Mouse (Mus musculus) spleen, adult 2 months (tissue): Measurements from ENCODE around the gene Plekha6. TPM values are rescaled to one million over a fixed set of nuclear protein-coding genes. Genes with fewer than 3 reads are reported as not detected.

Source experiments
- DNase-seq, 2 experiments: peaks; one replicate each; pipeline versions ENCODE4 v3.0.0 to v3.0.0-alpha.2; 2012 to 2021; ENCODE audit warnings: low spot score in 2 of 2, low read depth in 1 of 2
- H3K27ac ChIP-seq: fragments of 200-500 bp; 2 replicates; pipeline ENCODE4 v1.5.1; 2012; ENCODE audit warnings: low read length, inconsistent platforms; ENCODE audit not compliant: insufficient read depth
- H3K27me3 ChIP-seq: fragments of 200-500 bp; 2 replicates; pipeline ENCODE4 v1.6.1; 2012; ENCODE audit warnings: mild to moderate bottlenecking, moderate library complexity, low read length, inconsistent platforms; ENCODE audit not compliant: control insufficient read depth, insufficient read depth
- H3K36me3 ChIP-seq: fragments of 200-500 bp; 2 replicates; pipeline ENCODE4 v1.6.1; 2012; ENCODE audit warnings: mild to moderate bottlenecking, low read length, inconsistent platforms; ENCODE audit not compliant: control insufficient read depth, insufficient read depth
- H3K4me1 ChIP-seq: fragments of 200-500 bp; 2 replicates; pipeline ENCODE4 v1.6.1; 2011; ENCODE audit warnings: inconsistent platforms; ENCODE audit not compliant: control insufficient read depth, insufficient read depth, insufficient read length
- H3K4me3 ChIP-seq: fragments of 200-500 bp; 2 replicates; pipeline ENCODE4 v1.5.1; 2011; ENCODE audit warnings: mild to moderate bottlenecking, inconsistent platforms; ENCODE audit not compliant: insufficient read depth, insufficient read length; ENCODE audit errors: extremely low read depth
- CTCF ChIP-seq: fragments of 200-500 bp; IDR thresholded peaks from 2 replicates; pipeline ENCODE4 v1.5.1; 2011; ENCODE audit warnings: mild to moderate bottlenecking, inconsistent platforms; ENCODE audit not compliant: insufficient read depth, insufficient read length, insufficient replicate concordance; ENCODE audit errors: extremely low read depth
- POLR2A ChIP-seq: fragments of 200-500 bp; IDR thresholded peaks from 2 replicates; pipeline ENCODE4 v1.6.1; 2011; ENCODE audit warnings: low read depth, low read length, inconsistent platforms
- WGBS: fragments of 180-500 bp; shearing (Covaris S2); methylation state at CpG from one replicate; pipeline ENCODE4 v1.1.7; 2018; 5-methylcytosine and 5-hydroxymethylcytosine counted together
- polyA plus RNA-seq: library from polyadenylated mRNA; depleted of rRNA; stranded (reverse); fragments of >200 nt; gene quantifications from 2 replicates; pipeline ENCODE4 v1.2.3, GENCODE M21; 2012

The Plekha6 gene
- polyA plus RNA-seq, 1 experiment, result 26.0 TPM

- H3K27ac ChIP-seq, result no peak overlapping the region
- no peaks in the 10 kb centered on the region for H3K4me1 ChIP-seq
- 95% methylated on average over 4 of the region's 4 CpGs for WGBS
- no peak overlapping the region for H3K4me3 ChIP-seq
- TF ChIP-seq POLR2A (no peak), CTCF (no peak)
- no peaks in the 10 kb centered on the region for H3K36me3 ChIP-seq
- DNase-seq, result no peak
- H3K27me3 ChIP-seq, result no peaks in the 10 kb centered on the region
Observed at GRCm38 (mm10) chr1:133213901-133214300, 49.9 kb downstream of the Plekha6 start.

DNA sequence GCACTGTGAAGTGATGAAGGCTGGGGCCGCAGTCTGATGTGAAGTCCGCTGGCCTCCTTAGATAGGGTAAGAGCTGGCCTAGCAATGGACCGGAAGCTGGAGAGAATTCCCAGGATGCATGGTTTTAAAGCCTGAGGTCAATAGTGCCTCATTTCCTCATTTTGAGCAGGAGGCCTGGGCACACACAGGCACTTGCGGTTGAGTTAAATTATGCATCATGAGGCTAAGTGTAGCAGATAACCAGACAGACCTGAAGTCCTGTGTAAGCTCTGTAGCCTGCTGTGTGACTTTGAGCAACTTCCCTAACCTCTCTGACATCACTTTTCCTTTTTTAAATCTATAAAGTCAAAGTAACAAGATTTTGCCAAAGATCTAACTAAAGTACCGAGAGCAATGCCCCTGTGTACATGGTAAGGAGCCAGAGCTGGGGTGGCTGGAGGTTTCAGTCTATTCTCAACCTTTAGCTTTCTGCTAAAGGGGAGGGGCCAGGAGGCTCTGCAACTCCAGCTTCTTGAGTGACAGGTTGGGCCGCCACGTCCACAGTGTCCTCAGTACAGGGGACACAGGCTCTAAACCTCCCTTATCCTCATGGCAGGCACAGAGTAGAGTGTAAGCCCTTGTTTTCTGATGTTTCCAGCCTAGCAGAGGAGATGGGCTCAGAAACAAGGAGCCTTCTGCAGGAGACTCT, 50.8 kb downstream of the Plekha6 start:
- WGBS, result 67% methylated on average over 7 of the region's 7 CpGs
- TF ChIP-seq POLR2A, result no peak
- TF ChIP-seq CTCF, result no peak
- H3K27me3 ChIP-seq, result no peaks in the 10 kb centered on the region

DNA sequence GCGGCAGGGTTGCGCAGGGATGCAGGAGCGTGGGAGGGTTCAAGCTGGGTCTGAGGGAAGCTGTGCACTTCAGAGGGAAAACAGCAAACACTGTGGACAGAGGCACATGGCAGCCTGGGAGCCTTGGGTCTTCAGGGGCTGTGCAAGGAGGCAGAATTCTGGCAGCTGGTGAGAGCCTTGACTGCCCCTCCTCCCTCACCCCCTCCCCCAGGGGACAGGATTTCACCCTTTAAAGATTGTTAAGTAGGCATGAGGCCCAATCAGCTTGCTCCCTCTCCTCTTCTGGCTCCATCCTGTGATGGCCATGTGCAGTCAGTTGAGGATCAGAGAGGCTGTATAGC, 51.3 kb downstream of the Plekha6 start:
- H3K27me3 ChIP-seq, result no peaks in the 10 kb centered on the region
- TF ChIP-seq CTCF, result no peak
- TF ChIP-seq POLR2A, result no peak
- H3K27ac ChIP-seq, result no peak overlapping the region
- H3K4me3 ChIP-seq, result no peak overlapping the region
- no peaks in the 10 kb centered on the region for H3K36me3 ChIP-seq
- WGBS, result 91% methylated on average over 3 of the region's 3 CpGs
- DNase-seq, result no peak
- H3K4me1 ChIP-seq, result no peaks in the 10 kb centered on the region

More for the DNA sequence above, 50.8 kb downstream of the Plekha6 start:
- H3K4me1 ChIP-seq, result no peaks in the 10 kb centered on the region
- no peak overlapping the region for H3K27ac ChIP-seq
- DNase-seq, result no peak
- H3K36me3 ChIP-seq, result no peaks in the 10 kb centered on the region
- no peak overlapping the region for H3K4me3 ChIP-seq

GRCm38 (mm10) chr1:133215753-133216152, 51.7 kb downstream of the Plekha6 start:
- no peak for DNase-seq
- H3K4me1 ChIP-seq, result no peaks in the 10 kb centered on the region
- no peak overlapping the region for H3K4me3 ChIP-seq
- H3K27me3 ChIP-seq, result no peaks in the 10 kb centered on the region
- H3K36me3 ChIP-seq, result no peaks in the 10 kb centered on the region
- WGBS, result 90% methylated on average over 10 of the region's 10 CpGs
- TF ChIP-seq POLR2A, result no peak
- no peak for TF ChIP-seq CTCF
- no peak overlapping the region for H3K27ac ChIP-seq

GRCm38 (mm10) chr1:133217031-133217430, 53.0 kb downstream of the Plekha6 start:
- TF ChIP-seq CTCF, result no peak
- H3K4me3 ChIP-seq, result no peak overlapping the region
- no peak overlapping the region for H3K27ac ChIP-seq
- no peaks in the 10 kb centered on the region for H3K36me3 ChIP-seq
- H3K4me1 ChIP-seq, result no peaks in the 10 kb centered on the region
- no peaks in the 10 kb centered on the region for H3K27me3 ChIP-seq
- WGBS, result 82% methylated on average over 5 of the region's 5 CpGs
- DNase-seq, result no peak

DNA sequence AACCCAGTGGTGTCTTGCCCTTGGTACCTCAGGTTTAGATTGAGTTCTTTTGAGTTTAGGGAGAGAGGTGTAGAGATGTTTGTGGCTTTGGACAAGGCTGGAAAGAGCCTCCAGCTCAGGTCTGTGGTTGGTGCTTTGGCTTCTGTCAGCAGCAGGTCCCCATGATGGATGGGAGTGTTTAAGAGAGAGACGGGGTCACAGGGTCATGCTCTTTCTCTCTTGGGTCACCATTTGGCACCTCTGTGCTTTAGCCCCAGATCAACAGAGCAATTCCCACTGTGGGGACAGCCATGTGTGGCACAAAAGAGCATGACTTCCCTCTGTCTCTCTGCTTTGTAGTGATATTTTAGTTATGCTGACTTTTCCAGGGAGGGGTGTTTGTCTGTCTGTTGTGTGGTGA, 55.1 kb downstream of the Plekha6 start:
- Histone ChIP-seq H3K4me3 (no peak overlapping the region), H3K36me3 (no peaks in the 10 kb centered on the region), H3K27me3 (no peaks in the 10 kb centered on the region), H3K4me1 (no peaks in the 10 kb centered on the region), H3K27ac (no peak overlapping the region)
- 95% methylated on average over 1 of the region's 1 CpGs for WGBS
- TF ChIP-seq POLR2A, result no peak
- TF ChIP-seq CTCF, result no peak
- DNase-seq, result no peak

- H3K36me3 ChIP-seq, result no peaks in the 10 kb centered on the region
- DNase-seq, result no peak
- H3K27ac ChIP-seq, result no peak overlapping the region
- H3K4me3 ChIP-seq, result no peak overlapping the region
- 61% methylated on average over 3 of the region's 3 CpGs for WGBS
- no peaks in the 10 kb centered on the region for H3K27me3 ChIP-seq
- TF ChIP-seq CTCF (no peak), POLR2A (no peak)
- H3K4me1 ChIP-seq, result no peaks in the 10 kb centered on the region
Observed at GRCm38 (mm10) chr1:133221459-133221858, 57.4 kb downstream of the Plekha6 start.
